Mouse (Mus musculus) urinary bladder, postnatal 10 days (tissue): ENCODE data around the gene Slco1c1.

ENCODE experiments used
- DNase-seq: peaks from one replicate; pipeline ENCODE4 v3.0.0; 2022; ENCODE audit warnings: low spot score

Slco1c1 gene

DNA sequence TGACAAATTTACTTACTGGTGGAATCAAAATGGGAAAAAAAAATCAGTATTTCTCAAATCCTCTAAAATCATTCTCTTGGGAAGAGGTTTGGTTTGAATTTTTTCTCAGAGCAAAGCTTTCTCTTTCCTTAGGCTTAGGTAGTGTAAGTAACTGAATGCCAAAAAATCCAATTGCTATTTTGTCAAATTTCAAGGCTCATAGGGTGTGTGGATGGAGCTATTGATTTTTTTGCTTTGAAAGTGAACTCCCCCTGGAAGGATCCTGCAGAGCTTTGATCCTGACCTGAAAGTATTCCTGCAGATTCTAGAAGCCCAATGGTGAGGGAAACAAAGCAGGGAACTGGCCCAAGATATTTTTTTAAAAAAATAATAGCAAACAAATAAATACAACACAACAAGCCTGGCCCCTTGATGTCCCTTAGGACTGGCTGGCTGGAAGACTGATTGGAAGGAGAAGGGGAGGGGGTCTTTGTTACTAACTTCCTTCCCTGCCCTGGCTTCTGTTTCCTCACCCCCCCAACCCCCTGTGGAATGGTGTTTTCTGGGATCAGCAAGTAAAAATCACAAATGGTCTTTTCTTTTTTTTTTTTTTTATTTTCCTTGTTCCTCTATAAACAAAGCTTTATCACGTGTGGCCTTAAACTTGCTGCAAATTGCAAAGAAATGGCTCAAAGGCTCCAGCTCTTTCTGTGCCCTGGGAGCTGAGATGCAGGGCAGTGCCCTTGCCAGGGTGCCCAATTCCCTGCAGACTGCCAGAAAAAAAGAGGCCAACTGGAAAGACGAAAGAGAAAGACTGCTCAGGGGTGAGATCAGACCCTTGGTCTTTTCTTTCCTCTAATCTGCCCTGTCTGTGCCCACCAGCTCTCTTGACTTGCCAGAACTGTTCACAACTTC is at the start of gene Slco1c1:
Slco1c1 (plus strand) TSS at position 622 of the 894 bp plus-strand sequence.
- DNase-seq = no peak

DNA sequence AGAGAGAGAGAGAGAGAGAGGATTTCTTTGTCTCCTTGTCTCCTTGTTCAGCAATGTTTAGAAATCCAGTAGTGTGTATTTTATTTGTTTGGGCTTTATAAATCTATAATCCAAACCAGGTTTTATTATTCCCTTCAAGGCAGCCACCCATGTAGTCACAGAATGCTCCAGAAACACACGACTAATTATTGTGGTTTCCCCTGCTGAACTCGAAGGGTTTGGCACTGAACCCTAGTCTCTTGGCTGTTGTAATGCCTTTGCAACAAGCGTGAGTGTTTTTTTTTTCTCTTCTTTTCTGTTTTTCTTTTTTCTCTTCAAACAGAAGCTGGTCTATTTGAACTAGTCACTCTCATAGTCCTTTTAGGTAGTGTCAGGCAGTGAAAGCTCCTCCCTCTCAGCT is 49.5 kb upstream of the Slco1c1 start:
- DNase-seq = no peak

DNA sequence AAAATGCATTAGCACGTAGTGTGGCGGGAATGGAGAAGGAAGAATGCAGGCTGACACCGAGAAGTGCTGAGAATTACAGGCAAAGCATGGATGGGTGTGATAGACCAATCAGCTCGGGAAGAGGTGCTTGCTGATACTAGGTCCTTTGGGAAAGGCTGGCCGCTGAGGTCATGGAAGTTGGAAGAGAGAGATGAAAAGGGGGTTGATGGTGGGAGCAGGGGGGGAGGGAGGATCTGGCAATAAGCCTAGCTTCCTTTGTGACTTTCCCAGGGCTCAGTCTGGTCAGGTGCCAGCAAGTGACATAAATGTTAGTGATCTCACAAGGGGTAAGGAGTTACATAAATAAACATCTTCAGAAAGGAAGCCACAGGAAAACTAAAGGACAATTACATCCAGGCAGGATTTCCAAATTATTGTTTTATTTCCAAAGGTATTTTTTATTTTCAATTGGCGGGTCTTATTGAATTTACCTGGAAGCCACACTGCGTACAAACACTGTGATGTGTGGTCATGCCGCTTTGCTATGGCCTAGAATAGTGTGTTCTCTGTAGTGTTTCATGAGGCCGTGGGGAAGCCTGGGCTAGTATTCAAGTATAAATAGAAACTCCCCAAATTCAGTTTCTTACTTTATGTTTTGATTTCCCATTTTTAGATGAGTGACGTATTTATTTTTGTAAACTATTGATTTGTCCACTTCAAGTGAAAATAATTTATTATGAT is 38.7 kb upstream of the Slco1c1 start:
- DNase-seq = no peak

DNA sequence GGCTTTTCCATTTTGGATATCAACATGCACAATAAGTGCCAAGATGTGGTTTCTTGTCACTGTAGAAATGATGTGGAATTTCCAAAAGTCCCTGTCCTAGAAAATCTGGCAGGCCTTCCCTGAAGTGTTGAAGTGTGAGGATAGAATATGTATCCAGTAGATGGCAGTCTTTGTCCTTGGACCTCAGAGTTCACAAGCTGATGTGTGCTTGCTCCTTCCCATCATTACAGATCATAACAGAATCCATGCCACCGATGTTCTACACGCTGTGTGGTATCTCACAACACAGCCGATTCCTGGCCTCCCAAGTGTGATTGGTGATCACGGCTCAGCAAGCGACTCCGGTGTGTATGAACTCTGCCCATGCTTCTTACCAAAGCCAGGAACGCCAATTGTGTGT is 36.9 kb upstream of the Slco1c1 start:
- no peak for DNase-seq

DNA sequence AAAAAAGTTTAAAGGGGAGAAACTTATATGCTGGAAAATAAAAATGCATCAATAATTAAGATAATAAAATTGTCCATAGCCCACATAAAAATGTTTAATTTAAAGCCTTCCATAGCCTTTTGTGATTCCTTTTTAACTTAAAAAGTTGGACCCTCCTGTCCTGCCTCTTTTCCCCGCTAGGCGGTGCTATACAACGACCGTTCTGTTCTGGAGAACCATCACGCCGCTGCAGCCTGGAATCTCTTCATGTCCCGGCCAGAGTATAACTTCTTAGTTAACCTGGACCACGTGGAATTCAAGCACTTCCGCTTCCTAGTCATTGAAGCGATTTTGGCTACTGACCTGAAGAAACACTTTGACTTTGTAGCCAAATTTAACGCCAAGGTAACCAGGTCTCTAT is 35.5 kb upstream of the Slco1c1 start:
- DNase-seq = peak; percentile 23

- no peak for DNase-seq
Measured at GRCm38 (mm10) chr6:141494909-141495308, 29.3 kb upstream of the Slco1c1 start.

- DNase-seq = no peak
Measured at GRCm38 (mm10) chr6:141495634-141496418, 28.3 kb upstream of the Slco1c1 start.

DNA sequence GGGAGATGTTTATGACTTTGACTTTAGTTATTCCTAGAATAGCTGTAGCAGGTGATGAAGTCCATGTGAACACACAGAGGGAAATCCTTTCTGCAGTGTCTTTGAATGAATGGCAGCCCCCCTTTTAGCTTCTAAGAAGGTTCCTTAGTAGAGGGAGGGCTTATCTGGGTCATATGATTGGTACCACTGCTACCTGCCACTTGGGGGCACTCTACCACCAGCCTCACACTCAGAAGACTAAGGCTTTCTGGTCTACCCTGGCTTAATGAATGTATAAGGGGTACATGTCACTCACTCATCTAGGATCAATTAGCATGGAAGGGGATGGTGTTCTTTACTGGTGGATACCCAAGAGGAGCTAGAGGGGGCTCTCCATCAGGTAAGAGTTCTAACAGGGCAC is 24.7 kb upstream of the Slco1c1 start:
- no peak for DNase-seq

DNA sequence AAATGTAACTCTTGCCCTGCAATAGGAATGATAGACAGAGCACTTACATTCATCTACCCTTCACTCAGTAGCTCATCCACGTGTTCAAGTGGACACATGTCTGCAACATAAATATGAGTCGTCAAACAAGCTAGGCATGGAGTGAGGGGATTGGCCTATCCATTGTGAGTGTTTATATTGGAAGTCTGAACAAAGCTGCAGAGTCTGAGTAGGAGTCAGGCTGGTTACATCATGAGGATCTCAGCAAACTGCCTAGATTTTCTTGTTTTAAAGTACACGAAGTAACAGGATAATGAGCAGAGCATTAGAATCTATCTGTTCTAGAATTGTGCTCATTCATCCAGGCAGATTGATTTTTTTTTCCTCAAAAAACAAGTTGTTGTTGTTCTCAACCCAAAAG is 23.0 kb upstream of the Slco1c1 start:
- no peak for DNase-seq

- DNase-seq = no peak
Measured at GRCm38 (mm10) chr6:141522541-141522940, 1.6 kb upstream of the Slco1c1 start.

DNA sequence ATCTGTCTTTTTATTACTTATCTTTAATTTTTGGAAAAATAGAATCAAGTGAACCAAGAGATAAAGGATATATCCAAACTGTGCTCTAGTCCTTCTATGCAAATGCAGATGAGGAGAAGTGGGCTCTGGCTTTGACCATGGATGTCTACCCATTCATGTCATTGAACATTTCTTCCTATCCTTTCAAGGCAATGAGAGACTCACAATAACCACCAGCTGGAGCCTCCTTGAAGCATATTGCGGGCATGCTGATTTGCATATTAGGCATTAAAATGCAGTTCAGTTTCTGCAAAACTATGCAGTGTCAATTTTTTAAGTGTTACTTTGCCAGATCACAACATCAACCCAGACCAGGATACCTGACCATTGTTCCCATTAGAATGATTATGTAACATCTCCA is 1.6 kb downstream of the Slco1c1 start:
- DNase-seq = no peak

GRCm38 (mm10) chr6:141530865-141531264 is 6.7 kb downstream of the Slco1c1 start:
- DNase-seq = no peak

DNA sequence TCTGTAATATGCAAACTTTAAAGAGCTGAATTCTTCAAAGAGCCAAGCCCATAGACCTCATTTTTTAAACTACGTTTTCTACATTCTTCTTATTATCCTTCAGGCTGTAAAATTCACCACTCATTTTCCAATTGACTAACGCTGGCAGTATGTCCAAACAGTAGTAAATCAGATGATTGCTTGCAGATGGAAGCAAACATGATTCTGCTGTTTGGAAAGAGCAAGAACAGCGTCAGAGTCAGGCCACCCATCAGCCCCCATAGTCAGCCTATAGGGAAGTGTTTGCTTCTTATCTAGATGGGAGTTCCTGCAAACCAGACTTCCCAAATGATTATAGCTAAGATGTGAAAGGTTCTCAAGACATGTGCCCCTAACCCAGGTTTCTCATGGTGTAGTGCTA is 13.1 kb downstream of the Slco1c1 start:
- no peak for DNase-seq

GRCm38 (mm10) chr6:141541136-141541535 is 17.0 kb downstream of the Slco1c1 start:
- no peak for DNase-seq

- DNase-seq = no peak
Measured at GRCm38 (mm10) chr6:141543344-141543743, 19.2 kb downstream of the Slco1c1 start.

GRCm38 (mm10) chr6:141558118-141558517 is 34.0 kb downstream of the Slco1c1 start:
- DNase-seq = no peak

- DNase-seq = no peak
Measured at GRCm38 (mm10) chr6:141567366-141567765, 43.2 kb downstream of the Slco1c1 start.

GRCm38 (mm10) chr6:141567852-141568558 is 43.8 kb downstream of the Slco1c1 start:
- no peak for DNase-seq

GRCm38 (mm10) chr6:141568559-141568946 is 44.4 kb downstream of the Slco1c1 start:
- DNase-seq = no peak

DNA sequence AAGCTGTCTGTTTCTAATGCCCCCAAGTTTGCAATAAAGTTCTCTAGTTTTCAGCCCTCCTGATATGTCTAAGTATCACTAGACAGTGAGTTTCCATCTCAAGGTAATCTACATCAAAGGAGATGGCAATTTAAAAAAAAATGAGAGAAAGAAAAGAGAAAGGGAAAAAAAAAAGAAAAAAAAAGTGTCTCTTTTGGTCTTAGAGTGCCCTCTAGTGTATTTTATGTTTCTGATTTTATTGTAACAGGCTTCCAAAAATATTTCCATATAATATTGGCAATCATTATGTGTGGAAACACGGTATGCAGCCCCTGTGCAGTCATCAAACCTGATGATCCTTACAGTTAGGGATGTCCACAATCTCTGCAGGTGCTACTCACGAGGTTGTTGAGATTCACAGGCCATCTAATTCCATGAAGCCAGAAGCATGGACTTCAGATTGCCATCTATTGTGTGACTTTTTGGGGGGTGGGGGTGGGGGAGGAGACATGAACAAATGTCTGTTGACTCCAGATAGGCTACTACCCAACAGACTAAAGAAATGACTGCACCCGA is 52.6 kb downstream of the Slco1c1 start:
- DNase-seq = no peak

DNA sequence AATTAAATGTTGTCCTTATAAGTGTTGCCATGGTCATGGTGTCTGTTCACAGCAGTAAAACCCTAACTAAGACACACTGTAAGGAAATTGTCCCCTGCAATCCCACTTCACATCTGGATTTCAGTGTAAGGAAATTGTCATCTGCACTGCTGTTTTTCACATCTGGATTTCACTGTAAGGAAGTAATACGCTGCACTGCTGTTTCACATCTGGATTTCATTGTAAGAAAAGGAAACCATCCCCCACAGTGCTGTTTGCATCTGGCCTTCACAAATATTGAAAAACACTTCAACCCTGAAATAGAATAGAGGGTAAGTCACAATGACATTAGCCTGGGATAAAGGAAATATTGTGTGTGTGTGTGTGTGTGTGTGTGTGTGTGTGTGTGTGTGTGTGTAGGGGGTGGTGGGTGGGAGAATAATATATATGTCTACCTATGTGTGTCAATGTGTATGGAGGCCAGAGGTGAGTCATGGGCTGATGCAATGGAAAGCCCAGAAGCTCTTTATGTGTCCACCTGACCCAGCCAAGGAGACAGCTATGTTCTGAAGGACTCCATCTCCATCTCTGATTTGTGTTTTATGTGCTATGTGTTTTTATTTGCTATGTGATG is 60.7 kb downstream of the Slco1c1 start:
- DNase-seq = no peak
